Mouse (Mus musculus): ENCODE measurements around the gene Zbtb22.
"Not testable (repeated sequence)": the region's sequence is repeated elsewhere in the genome, so short reads cannot be mapped to it uniquely, and the experiment has no call there.

Zbtb22 gene

GRCm38 (mm10) chr17:33915671-33916250 is at the start of gene Zbtb22, which contains the start of gene Tapbp:
Gene Zbtb22, plus strand, starts transcription at chr17:33915904.
Gene Tapbp, plus strand, starts transcription at chr17:33915899.
- peak; percentile 98 for DNase-seq

GRCm38 (mm10) chr17:33873537-33873936 is 42.2 kb upstream of the Zbtb22 start, which contains the start of gene Gm7029:
Gene Gm7029, plus strand, starts transcription at chr17:33873837.
- not testable (repeated sequence) for DNase-seq

DNA sequence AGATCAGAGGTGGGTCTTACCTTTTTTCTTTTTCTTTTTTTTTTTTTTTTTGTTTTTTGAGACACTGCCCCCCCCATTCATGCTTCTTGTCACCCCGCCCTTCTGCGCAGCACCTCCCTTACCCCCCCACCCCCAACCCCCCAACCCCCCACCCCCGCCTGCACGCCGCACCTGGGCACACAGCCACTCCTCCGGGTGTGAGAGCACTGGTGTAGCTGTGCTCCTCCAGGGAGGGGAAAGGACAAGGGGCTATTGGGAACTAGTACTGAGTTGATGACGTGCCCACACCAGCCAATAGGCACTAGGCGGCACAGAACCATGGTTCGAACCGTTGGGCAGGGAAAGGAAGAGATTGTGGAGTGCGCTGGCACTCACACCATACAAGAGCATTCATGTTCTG is 41.3 kb upstream of the Zbtb22 start:
- no peak for DNase-seq

GRCm38 (mm10) chr17:33875797-33876196 is 39.9 kb upstream of the Zbtb22 start:
- DNase-seq = peak; percentile 24

- not testable (repeated sequence) for DNase-seq
These were observed 31.4 kb upstream of the Zbtb22 start for GRCm38 (mm10) chr17:33884320-33884719.

DNA sequence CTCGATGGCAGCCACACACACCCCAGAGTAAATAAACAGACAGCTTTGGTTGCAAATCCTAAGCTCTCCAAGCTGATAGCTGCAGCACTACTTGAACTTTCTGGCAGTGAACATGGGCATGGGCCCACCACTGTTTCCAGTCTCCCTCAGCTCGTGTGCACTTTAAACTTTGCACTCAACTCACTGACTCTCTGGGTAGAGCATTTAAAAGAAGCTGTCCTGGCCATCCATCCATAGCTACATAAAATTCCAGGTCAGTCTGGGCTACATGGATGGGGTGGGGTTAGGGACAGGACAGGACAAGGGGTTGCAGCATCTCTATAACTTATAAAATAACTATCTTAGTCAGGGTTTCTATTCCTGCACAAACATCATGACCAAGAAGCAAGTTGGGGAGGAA is 27.9 kb upstream of the Zbtb22 start:
- DNase-seq = not testable (repeated sequence)

DNA sequence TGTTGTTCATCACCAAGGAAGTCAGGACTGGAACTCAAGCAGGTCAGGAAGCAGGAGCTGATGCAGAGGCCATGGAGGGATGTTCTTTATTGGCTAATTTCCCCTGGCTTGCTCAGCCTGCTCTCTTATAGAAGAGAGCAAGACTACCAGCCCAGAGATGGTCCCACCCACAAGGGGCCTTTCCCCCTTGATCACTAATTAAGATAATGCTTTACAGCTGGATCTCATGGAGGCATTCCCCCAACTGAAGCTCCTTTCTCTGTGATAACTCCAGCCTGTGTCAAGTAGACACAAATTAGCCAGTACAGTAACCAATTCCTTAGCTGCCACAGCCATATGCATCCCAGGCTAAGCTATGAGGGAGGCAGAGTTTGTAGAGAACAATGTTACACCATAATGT is 27.5 kb upstream of the Zbtb22 start:
- not testable (repeated sequence) for DNase-seq

GRCm38 (mm10) chr17:33889941-33890532 is 25.7 kb upstream of the Zbtb22 start:
- DNase-seq = not testable (repeated sequence)

DNA sequence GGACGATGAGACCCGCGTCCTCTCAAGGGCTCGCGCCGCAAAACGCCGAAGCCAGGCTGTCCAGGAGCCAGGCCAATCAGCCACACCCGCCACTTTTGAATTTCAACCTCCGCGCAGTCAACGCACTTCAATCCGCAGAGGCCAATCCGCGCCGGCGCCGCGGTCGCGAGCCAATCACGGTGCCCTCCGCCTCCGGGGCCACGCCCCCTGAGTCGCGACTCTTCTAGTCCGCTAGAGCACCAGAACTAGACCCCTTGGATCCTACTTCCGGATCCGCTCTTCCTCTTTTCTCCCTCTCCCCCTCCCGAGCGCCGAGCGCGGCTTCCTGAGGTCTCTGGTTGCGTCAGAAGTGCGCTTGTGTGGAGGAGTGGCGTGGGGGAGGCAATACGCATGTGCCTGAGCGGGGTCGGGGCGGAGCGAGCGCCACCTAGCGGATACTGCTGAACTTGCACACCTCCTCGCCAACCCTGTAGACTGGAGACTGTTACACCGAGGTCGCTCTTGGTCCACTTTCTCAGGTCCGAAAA is 25.1 kb upstream of the Zbtb22 start, which contains the start of gene Kifc1:
Kifc1 (minus strand) TSS at position 129 of the 527 bp plus-strand sequence.
- DNase-seq = peak; percentile 100

DNA sequence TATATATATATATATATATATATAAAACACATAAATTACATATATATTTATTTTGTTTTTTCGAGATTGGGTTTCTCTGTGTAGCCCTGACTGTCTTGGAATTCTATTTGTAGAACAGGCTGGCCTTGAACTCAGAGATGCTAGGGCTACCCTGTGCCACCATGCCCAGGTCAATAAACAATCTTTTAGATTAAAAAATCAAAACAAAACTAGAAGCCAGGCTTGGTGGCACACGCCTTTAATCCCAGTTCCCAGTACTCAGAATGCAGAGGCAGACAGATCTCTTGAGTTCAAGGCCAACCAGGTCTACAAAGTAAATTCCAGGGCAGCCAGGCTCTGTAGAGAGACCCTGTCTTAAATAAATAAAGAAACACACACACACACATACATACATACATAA is 24.3 kb upstream of the Zbtb22 start:
- no peak for DNase-seq

GRCm38 (mm10) chr17:33891892-33892291 is 23.8 kb upstream of the Zbtb22 start:
- peak; percentile 37 for DNase-seq

DNA sequence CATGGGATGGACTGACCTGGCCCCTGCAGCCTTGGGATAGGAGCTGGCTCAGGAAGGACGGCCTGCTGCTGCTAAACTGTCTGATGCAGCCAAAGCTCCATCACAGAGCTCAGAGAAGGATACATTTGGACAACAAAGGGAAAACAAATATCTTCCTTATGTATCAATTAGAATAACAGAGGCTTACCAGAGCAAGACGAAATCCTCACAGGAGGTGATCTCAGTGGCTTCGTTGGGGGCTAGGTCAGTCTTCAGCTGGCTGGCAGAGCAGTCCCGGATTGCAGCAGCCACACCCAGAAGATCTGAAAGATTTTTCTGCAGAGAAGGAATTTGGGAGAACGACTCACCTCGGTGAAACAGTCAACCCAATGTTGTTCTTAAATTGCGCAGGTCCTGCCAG is 23.3 kb upstream of the Zbtb22 start:
- DNase-seq = no peak

DNA sequence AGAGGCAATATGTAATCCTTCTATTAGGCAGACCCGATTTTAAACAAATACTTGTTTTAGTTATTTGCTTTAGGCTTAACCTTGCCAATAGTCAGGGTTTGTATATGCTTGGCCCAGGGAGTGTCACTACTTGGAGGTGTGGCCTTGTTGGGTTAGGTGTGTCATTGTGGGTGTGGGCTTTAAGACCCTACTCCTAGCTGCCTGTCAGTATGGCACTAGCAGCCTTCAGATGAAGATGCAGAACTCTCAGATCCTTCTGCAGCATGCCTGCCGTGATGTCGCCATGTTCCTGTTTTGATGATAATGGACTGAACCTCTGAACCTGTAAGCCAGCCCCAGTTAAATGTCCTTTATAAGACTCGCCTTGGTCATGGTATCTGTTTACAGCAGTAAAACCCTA is 22.7 kb upstream of the Zbtb22 start:
- DNase-seq = not testable (repeated sequence)

- peak; percentile 70 for DNase-seq
These were observed 18.4 kb upstream of the Zbtb22 start for GRCm38 (mm10) chr17:33897114-33897794.

DNA sequence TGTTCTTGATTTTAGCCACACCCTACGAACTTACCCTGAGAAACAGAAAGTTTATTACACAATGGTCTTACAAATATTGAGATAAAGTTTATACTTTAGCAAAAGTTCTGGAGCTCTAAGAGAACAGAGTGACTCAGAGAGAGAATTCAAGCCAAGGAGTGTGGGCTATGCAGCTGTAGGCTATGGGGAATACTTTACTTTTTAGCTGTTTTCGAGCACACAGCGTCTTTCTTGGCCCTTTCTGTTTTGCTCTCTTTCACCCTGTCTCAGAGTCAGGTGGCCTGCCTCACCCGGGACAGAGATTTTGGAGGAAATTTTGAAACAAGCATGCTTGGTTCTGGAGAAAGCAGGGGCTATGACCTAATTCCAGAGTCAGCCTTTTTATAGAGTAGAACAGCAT is 17.5 kb upstream of the Zbtb22 start:
- not testable (repeated sequence) for DNase-seq

GRCm38 (mm10) chr17:33899642-33900041 is 16.1 kb upstream of the Zbtb22 start:
- no peak for DNase-seq

DNA sequence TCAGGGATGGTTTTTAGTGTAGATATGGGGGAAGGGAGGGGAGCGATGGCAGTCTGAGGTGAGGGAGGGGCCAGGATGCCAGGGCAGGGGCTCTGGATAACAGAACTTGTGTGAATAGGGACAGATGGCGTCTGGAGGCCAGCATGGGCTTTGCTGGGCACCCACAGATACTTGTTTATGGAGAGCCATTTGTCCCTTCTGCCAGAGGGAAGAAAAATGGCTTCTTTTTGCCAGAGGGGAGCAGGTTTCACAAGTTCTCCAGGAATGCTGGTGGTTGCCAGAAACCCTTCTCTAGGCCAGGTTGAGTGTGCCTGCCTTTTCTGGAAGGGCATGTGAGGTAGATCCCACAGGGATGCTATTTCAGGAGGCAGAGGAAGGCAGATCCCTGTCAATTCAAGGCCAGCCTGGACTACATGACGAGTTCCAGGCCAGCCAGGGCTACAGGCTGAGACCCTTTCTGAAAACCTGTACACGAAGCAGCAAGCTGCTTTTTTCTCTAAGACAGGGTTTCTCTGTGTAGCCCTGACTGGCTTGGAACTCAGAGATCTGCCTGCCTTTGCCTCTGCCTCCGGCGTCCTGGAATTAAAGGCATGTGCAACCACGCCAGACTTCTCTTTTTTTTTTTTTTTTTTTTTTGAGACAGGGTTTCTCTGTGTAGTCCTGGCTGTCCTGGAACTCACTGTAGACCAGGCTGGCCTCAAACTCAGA is 15.3 kb upstream of the Zbtb22 start:
- no peak for DNase-seq

GRCm38 (mm10) chr17:33900989-33901314 is 14.8 kb upstream of the Zbtb22 start:
- no peak for DNase-seq

- no peak for DNase-seq
These were observed 14.1 kb upstream of the Zbtb22 start for GRCm38 (mm10) chr17:33901653-33902052.

- DNase-seq = no peak
These were observed 13.6 kb upstream of the Zbtb22 start for GRCm38 (mm10) chr17:33902079-33902478.

- no peak for DNase-seq
These were observed 13.2 kb upstream of the Zbtb22 start for GRCm38 (mm10) chr17:33902491-33902890.

GRCm38 (mm10) chr17:33903911-33904651 is 11.6 kb upstream of the Zbtb22 start:
- not testable (repeated sequence) for DNase-seq
